Mouse (Mus musculus) stomach, embryonic 16.5 days (tissue): Measurements from ENCODE around the gene Cdk2ap2. TPM values are rescaled to one million over a fixed set of nuclear protein-coding genes. Genes with fewer than 3 reads are reported as not detected.

Source experiments
- ATAC-seq: fragments of 200-750 bp; cut with Nextera tagmentation; 2 replicates; pipeline ENCODE4 v1.8.0; 2017; ENCODE audit warnings: moderate number of reproducible peaks, moderate TSS enrichment; ENCODE audit not compliant: insufficient read depth, low FRiP score
- H3K27ac ChIP-seq: fragments of 300-500 bp; sonication (generic); 2 replicates; pipeline ENCODE4 v1.5.1; 2014; ENCODE audit warnings: low read length
- H3K27me3 ChIP-seq: fragments of 300-500 bp; sonication (generic); 2 replicates; pipeline ENCODE4 v1.6.1; 2014; ENCODE audit warnings: low read length, control low read depth, mixed read lengths; ENCODE audit not compliant: control insufficient read depth, insufficient read depth
- H3K36me3 ChIP-seq: fragments of 300-500 bp; sonication (generic); 2 replicates; pipeline ENCODE4 v1.6.1; 2014; ENCODE audit warnings: low read length; ENCODE audit not compliant: control insufficient read depth, insufficient read depth
- H3K4me1 ChIP-seq: fragments of 300-500 bp; sonication (generic); 2 replicates; pipeline ENCODE4 v1.6.1; 2014; ENCODE audit warnings: low read length, control low read depth, mixed read lengths; ENCODE audit not compliant: control insufficient read depth, insufficient read depth
- H3K4me2 ChIP-seq: fragments of 300-500 bp; sonication (generic); 2 replicates; pipeline ENCODE4 v1.6.1; 2014; ENCODE audit warnings: low read depth, low read length, mixed read lengths
- H3K4me3 ChIP-seq: fragments of 300-500 bp; sonication (generic); replicated peaks from 2 replicates; pipeline ENCODE4 v1.5.1; 2014; ENCODE audit warnings: mild to moderate bottlenecking, low read length
- H3K9ac ChIP-seq: fragments of 300-500 bp; sonication (generic); 2 replicates; pipeline ENCODE4 v1.6.1; 2014; ENCODE audit warnings: low read length
- H3K9me3 ChIP-seq: fragments of 300-500 bp; sonication (generic); replicated peaks from 2 replicates; pipeline ENCODE4 v1.6.1; 2016; ENCODE audit warnings: low read length, control low read depth; ENCODE audit not compliant: control insufficient read depth
- WGBS: fragments of 180-500 bp; shearing (Covaris S2); extraction: QIAGEN DNeasy Blood & Tissue Kit; methylation state at CpG from one replicate; pipeline ENCODE4 v1.1.7; 2014; 5-methylcytosine and 5-hydroxymethylcytosine counted together
- polyA plus RNA-seq: library from polyadenylated mRNA; unstranded; fragments of >200 nt; fragmentation: Nextera tagmentation; extraction: Ambion mirVana; gene quantifications from 2 replicates; pipeline ENCODE4 v1.2.1, GENCODE M21; 2015

Cdk2ap2 gene
- polyA plus RNA-seq, 1 experiment from 2014 or later: 115 TPM

DNA sequence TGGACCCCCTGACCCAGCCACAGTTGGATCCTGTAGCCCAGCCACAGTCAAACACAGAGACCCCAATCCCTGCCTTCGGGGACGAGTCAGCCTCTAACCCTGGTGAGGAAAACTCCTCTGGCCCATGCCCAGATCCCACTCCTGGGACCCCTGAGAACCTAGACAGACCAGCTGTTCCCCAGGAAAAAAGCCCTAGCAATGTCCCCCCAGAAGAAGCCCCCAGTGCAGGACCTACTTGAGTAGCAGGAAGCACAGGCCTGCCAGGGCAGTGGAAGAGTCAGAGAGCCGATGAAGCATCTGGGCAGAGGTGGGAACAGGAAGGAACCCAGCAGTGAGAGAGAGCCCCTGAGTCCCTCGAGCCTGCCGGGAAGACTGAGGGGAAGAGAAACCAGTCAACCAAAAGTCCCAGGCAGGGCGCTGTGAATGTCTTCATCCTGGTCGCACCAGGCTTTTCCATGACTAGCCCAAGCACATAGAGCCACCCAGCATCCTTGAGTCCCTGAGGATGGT, 46.8 kb downstream of the Cdk2ap2 start, which contains the start of gene Cabp4:
Gene Cabp4, minus strand, starts transcription at position 275 of the 510 bp plus-strand sequence.
- ATAC-seq: no peak
- H3K27me3 ChIP-seq: no peaks in the 10 kb centered on the region
- H3K9me3 ChIP-seq: no peaks in the 10 kb centered on the region
- H3K27ac ChIP-seq: 0 out of 2 replicates have a peak within 1 kb of the TSS, but pooled peaks have one; percentile 12
- 73% methylated on average over 7 of the region's 7 CpGs for WGBS
- H3K9ac ChIP-seq: no peak within 1 kb of the TSS
- H3K4me3 ChIP-seq: no peak within 1 kb of the TSS
- H3K4me1 ChIP-seq: peaks cover 7% of the 10 kb centered on the region; the same call in 1 of the 2 replicates
- H3K4me2 ChIP-seq: no peak within 1 kb of the TSS
- no peaks in the 10 kb centered on the region for H3K36me3 ChIP-seq

DNA sequence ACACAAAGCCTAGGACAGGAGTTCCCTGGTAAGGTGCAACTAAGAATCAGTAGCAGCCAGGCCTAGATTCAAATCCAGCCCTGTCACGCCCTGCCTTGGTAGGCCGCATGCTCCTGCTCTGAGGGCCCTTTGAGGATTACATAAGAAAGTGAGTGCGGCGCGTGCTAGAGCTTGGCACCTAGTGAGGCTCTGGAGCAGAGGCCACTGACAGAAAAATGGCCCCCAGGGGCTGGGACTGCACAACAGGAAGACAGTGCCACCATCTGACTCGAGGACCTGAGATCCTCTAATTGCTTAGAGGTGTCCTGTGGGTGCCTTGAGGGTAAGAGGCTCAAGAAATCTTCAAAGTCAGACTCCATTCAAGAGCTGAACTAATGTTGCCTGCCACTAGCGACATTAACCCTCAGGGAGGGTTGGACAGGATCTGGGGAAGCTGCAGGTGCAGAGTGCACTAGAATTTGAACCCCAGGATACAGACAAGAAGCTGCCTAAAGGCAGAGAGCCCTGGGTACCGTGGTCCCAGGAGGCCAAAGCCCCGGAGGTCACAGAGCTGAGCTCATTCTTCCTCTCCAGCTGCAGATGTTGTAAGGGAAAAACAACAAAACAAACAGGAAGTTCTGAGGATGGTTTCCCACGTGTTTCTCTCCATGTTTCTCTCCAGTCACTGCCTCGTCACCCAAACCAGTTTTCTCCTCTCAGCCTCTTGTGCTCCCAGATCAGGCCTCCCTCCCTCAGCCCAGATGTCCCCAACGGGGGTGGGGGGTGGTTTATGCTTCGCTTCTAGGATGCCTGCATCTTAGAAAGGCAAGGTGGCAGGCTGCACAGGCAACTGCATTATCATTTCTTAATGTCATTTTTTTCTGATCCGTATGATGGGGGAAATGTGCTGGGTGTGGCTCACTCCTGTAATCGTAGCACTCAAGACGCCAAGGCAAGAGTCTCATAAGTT, 47.8 kb downstream of the Cdk2ap2 start:
- H3K27ac ChIP-seq: 0 out of 2 replicates have a peak overlapping the region, but pooled peaks have one; percentile 12
- H3K36me3 ChIP-seq: no peaks in the 10 kb centered on the region
- H3K4me2 ChIP-seq: no peak overlapping the region
- H3K4me1 ChIP-seq: peaks cover 15% of the 10 kb centered on the region
- no peak overlapping the region for H3K4me3 ChIP-seq
- no peaks in the 10 kb centered on the region for H3K9me3 ChIP-seq
- H3K9ac ChIP-seq: no peak overlapping the region
- H3K27me3 ChIP-seq: no peaks in the 10 kb centered on the region
- ATAC-seq: no peak
- 77% methylated on average over 16 of the region's 16 CpGs for WGBS

DNA sequence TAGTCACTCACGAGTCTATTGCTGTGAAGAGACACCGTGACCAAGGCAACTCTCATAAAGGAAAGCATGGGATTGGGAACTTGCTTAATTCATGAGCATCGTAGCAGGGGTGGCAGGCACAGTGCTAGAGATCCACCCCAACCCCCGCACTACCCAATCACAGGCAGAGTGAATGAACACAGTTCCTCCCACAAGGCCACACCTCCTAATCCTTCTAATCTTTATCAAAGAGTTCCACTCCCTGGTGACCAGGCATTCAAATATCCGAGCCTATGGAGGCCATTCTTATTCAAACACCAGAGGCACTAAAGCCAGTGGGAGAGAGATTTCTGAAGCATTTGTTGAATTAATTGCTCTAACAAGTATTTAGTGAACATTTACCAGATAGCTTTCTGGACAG, 49.0 kb downstream of the Cdk2ap2 start:
- no peak overlapping the region for H3K27ac ChIP-seq
- ATAC-seq: no peak
- no peaks in the 10 kb centered on the region for H3K27me3 ChIP-seq
- H3K4me3 ChIP-seq: no peak overlapping the region
- no peak overlapping the region for H3K4me2 ChIP-seq
- no peaks in the 10 kb centered on the region for H3K9me3 ChIP-seq
- no peak overlapping the region for H3K9ac ChIP-seq
- 90% methylated on average over 5 of the region's 5 CpGs for WGBS
- H3K36me3 ChIP-seq: peaks cover 4% of the 10 kb centered on the region; the same call in 1 of the 2 replicates
- H3K4me1 ChIP-seq: peaks cover 15% of the 10 kb centered on the region

DNA sequence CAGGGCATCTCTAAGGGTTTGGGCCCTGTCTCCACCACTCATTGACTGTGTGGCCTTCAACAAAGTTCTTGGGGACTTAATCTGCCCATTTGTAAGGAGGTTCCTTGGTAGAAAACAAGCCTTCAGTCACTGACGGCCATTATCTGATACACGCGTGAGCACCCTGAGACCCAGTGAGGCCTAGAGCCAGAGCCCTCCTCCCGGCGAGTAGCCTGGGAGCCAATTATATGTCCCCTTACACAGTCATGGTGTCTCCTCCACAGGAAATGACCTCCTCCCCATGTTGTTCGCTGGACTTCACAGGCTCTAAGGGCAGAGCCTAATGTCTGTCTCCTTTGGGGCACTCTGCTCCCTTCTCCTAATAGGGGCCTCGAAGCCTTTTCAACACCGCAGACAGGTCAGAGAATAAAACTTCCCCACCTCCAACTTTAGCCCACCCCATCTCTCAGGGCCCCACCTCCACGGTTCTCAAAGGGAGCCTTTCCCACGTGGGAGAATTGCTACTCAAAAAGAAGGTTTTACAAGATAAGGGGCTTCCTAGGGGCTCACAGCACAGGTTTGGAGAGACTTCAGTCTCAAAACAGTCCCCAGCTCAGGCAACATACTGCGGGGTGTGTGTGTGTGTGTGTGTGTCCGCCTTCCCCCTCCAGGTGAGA, 49.5 kb downstream of the Cdk2ap2 start:
- Histone ChIP-seq H3K4me2 (no peak overlapping the region), H3K4me3 (no peak overlapping the region), H3K36me3 (peaks cover 9% of the 10 kb centered on the region), H3K9ac (no peak overlapping the region), H3K27ac (no peak overlapping the region), H3K27me3 (no peaks in the 10 kb centered on the region), H3K9me3 (no peaks in the 10 kb centered on the region), H3K4me1 (peaks cover 15% of the 10 kb centered on the region)
- WGBS: 66% methylated on average over 12 of the region's 12 CpGs
- no peak for ATAC-seq

DNA sequence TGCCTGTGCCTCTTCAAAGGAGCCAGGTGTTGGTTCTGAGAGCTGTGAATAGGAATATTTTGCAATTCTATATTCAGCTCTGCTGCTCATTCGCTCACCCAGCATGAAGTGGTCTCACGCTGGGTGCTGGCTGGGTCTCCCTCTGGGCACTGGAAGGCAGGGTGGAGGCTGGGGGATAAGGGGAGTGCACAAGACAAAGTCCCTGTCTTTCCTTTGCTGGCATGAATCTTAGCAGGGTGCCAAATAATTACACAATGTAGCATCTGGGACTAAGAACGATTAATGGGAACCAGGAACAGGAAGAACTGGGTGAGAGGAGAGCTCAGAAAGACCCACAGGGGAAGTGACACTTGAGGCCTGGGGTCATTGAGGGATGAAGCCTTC, 50.0 kb downstream of the Cdk2ap2 start:
- Histone ChIP-seq H3K9ac (no peak overlapping the region), H3K9me3 (no peaks in the 10 kb centered on the region), H3K27me3 (no peaks in the 10 kb centered on the region), H3K27ac (no peak overlapping the region), H3K36me3 (peaks cover 9% of the 10 kb centered on the region), H3K4me2 (no peak overlapping the region), H3K4me3 (no peak overlapping the region), H3K4me1 (peaks cover 15% of the 10 kb centered on the region)
- 63% methylated on average over 3 of the region's 3 CpGs for WGBS
- ATAC-seq: no peak

DNA sequence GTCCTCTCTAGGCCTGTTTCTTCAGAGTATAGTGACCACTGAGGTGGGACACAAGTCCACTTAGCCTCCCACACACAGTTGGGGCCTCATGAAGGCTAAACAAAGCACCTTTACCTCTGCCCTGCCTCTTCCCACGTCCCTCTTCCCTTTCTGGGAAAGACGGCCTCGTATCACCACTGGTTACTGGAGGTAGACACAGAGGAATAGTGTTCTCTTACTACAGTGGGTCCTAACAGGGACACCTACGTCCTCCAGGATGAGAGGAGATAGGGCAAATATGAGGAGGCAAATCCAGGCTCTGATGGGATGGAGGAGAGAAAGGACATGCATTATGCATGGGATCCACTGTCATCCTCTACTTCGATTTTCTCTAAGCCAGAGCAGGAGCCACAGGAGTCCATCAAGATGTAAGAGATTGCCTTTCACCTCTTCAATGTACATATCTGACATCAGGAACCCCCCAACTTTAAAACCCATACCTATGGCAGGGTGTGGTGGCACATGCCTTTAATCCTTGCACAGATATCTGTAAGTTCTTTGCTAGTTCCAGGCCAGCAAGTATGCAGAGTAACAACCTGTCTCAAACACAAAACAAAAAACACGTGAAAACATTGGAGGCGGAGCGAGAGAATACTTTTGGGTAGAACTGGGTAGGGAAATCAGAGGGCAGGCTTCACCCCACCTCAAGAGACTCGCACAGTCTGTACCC, 51.0 kb downstream of the Cdk2ap2 start:
- 37% methylated on average over 9 of the region's 9 CpGs for WGBS
- peak overlapping the region; percentile 86 for H3K4me2 ChIP-seq
- no peaks in the 10 kb centered on the region for H3K27me3 ChIP-seq
- H3K4me3 ChIP-seq: peak overlapping the region; percentile 87
- peak overlapping the region; percentile 61 for H3K9ac ChIP-seq
- 0 out of 2 replicates have a peak overlapping the region, but pooled peaks have one; percentile 36 for H3K27ac ChIP-seq
- peaks cover 15% of the 10 kb centered on the region for H3K4me1 ChIP-seq
- peaks cover 9% of the 10 kb centered on the region for H3K36me3 ChIP-seq
- no peak; the same call in 1 of the 2 replicates for ATAC-seq
- H3K9me3 ChIP-seq: no peaks in the 10 kb centered on the region

DNA sequence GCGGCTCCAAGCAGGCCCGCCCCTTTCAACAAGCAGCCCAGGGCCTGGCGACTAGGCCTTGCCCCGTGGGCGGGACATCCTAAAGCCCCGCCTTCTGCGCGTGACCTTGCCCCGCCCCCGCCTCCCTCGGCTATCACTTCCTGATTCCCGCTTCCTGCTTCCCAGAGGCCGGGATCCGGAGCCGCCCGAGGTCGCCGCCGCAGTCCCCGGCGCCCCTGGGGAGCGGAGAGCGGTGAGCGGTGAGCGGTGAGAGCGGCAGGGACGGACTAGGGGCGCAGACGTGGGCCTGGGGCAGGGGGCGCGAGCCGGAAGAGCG, 51.5 kb downstream of the Cdk2ap2 start, which contains the start of gene Coro1b:
Gene Coro1b, plus strand, starts transcription at position 129 of the 316 bp plus-strand sequence.
- peak within 1 kb of the TSS; percentile 87 for H3K4me3 ChIP-seq
- under 1% methylated on average over 33 of the region's 33 CpGs for WGBS
- ATAC-seq: peak; percentile 96

More for the DNA sequence above, 51.5 kb downstream of the Cdk2ap2 start, which contains the start of gene Coro1b:
- peaks cover 9% of the 10 kb centered on the region for H3K36me3 ChIP-seq
- peak within 1 kb of the TSS; percentile 86 for H3K4me2 ChIP-seq
- H3K9me3 ChIP-seq: no peaks in the 10 kb centered on the region
- peaks cover 15% of the 10 kb centered on the region for H3K4me1 ChIP-seq
- H3K27me3 ChIP-seq: no peaks in the 10 kb centered on the region
- peak within 1 kb of the TSS; percentile 96 for H3K9ac ChIP-seq
- H3K27ac ChIP-seq: peak within 1 kb of the TSS; percentile 76
